9 mouse cellular contexts compared by ENCODE assay signal in the genomic region with DNA sequence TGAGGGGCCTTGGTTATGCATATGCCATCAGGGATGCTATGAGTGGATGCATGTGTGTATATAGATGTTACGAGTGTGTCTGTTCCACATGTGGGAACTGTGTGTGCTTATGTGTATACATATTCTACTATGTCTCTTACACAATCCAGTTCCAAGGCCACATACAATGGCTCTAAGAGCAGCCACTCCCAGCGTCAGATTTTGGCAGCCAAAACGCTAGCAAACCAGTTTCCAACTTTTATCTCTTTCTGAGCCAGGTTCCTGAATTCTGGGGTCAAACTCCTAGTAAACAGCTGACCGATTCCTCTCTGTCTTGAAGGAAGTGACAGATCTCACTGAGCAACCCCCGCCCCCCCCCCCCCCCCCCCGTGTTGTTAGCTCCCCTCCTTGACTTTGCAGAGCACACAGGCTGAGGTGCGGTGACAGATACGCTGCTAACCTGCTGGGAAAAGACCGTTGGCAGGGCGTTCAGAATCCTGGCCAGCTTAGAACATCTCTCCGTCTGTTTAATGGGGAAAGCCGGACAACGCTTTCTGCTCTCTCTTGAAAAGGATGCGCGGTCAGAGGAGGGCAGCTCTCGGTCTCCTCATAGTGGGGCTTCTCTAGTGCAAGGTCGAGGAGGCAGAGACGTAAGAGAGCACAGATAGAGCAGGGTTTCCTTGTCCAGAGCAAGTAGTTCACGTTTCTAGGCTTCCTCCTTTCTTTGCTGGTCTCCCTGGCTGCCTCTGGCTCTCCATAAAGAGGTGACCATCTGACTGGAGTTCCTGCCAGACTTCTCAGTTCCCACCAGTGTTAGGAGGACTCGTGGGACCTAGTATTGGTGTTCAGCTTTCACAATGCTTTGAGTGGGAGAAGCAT. TPM values are rescaled to one million over a fixed set of nuclear protein-coding genes. Genes with fewer than 3 reads are reported as not detected.
DNase-seq lines count a peak whose midpoint lies in the region; ATAC-seq lines count a peak whose summit lies in the region.
"Had no signal": no experiment of that assay in that cellular context is flagged by ENCODE, and none has a peak within 500 bp of the region (broad histone marks: within the 10 kb centered on the region; RNA-seq: fewer than 3 reads in every experiment).

No protein-coding gene starts in this region.

- H3K36me3 ChIP-seq in hindbrain, embryonic 12.5 days, result no peaks in the 10 kb centered on the region
- no peaks in the 10 kb centered on the region for H3K36me3 ChIP-seq in hindbrain, embryonic 14.5 days (replicated peaks; ENCODE audit: control insufficient read depth, insufficient read depth)
- no peaks in the 10 kb centered on the region for H3K36me3 ChIP-seq in heart, embryonic 10.5 days
- no peaks in the 10 kb centered on the region for H3K36me3 ChIP-seq in liver, embryonic 15.5 days (replicated peaks)
- H3K36me3 ChIP-seq: G1E had no signal

- WGBS in hindbrain, embryonic 12.5 days, result 46% methylated on average over 20 of the region's 20 CpGs
- 48% methylated on average over 19 of the region's 20 CpGs for WGBS in hindbrain, embryonic 14.5 days
- WGBS in heart, embryonic 10.5 days, result 22% methylated on average over 20 of the region's 20 CpGs
- WGBS in liver, embryonic 15.5 days (ENCODE audit: insufficient replicate concordance), result 8% methylated on average over 20 of the region's 20 CpGs

- no peaks in the 10 kb centered on the region for H3K27me3 ChIP-seq in hindbrain, embryonic 12.5 days
- no peaks in the 10 kb centered on the region for H3K27me3 ChIP-seq in hindbrain, embryonic 14.5 days (ENCODE audit: control insufficient read depth, insufficient read depth, low read length)
- H3K27me3 ChIP-seq in heart, embryonic 10.5 days (ENCODE audit: insufficient read depth, poor library complexity, severe bottlenecking), result no peaks in the 10 kb centered on the region
- no peaks in the 10 kb centered on the region for H3K27me3 ChIP-seq in liver, embryonic 15.5 days

- H3K9me3 ChIP-seq in hindbrain, embryonic 12.5 days (replicated peaks), result no peaks in the 10 kb centered on the region
- H3K9me3 ChIP-seq in hindbrain, embryonic 14.5 days (ENCODE audit: control insufficient read depth, low read length), result no peaks in the 10 kb centered on the region
- H3K9me3 ChIP-seq in heart, embryonic 10.5 days, result no peaks in the 10 kb centered on the region
- H3K9me3 ChIP-seq in liver, embryonic 15.5 days (replicated peaks), result no peaks in the 10 kb centered on the region

- no peak overlapping the region for H3K27ac ChIP-seq in hindbrain, embryonic 12.5 days
- no peak overlapping the region for H3K27ac ChIP-seq in hindbrain, embryonic 14.5 days
- H3K27ac ChIP-seq in heart, embryonic 10.5 days, result peak overlapping the region; percentile 88; the same call in 1 of the 2 replicates
- H3K27ac ChIP-seq in liver, embryonic 15.5 days (replicated peaks), result peak overlapping the region; percentile 86

- ATAC-seq in hindbrain, embryonic 12.5 days (ENCODE audit: low FRiP score), result no peak
- no peak for ATAC-seq in hindbrain, embryonic 14.5 days (ENCODE audit: low FRiP score)
- no peak for ATAC-seq in liver, embryonic 15.5 days (ENCODE audit: insufficient read depth)

- no peak for DNase-seq in hindbrain, embryonic 14.5 days (ENCODE audit: low spot score)
- peak; percentile 12 for DNase-seq in Muller cell, postnatal 12 days (ENCODE audit: inconsistent ontology term)
- no peak for DNase-seq in heart, embryonic 10.5 days (ENCODE audit: low spot score)
- DNase-seq in layer of hippocampus, adult 18-20 months (ENCODE audit: low spot score in 2 of 2), result no peak
- no peak for DNase-seq in frontal cortex, postnatal 36 days (ENCODE audit: low spot score in 2 of 2)
- no peak for DNase-seq in spleen, postnatal 4 days (ENCODE audit: low spot score in 2 of 2)

- no peak overlapping the region for H3K4me3 ChIP-seq in hindbrain, embryonic 12.5 days
- no peak overlapping the region for H3K4me3 ChIP-seq in hindbrain, embryonic 14.5 days (replicated peaks; ENCODE audit: low read length)
- H3K4me3 ChIP-seq in heart, embryonic 10.5 days, result peak overlapping the region; percentile 25; the same call in 1 of the 2 replicates
- H3K4me3 ChIP-seq in liver, embryonic 15.5 days (replicated peaks), result peak overlapping the region; percentile 56

- H3K4me1 ChIP-seq in hindbrain, embryonic 12.5 days, result peaks cover 18% of the 10 kb centered on the region
- no peaks in the 10 kb centered on the region for H3K4me1 ChIP-seq in hindbrain, embryonic 14.5 days (replicated peaks; ENCODE audit: control insufficient read depth, insufficient read depth, low read length)
- peaks cover 33% of the 10 kb centered on the region for H3K4me1 ChIP-seq in heart, embryonic 10.5 days
- H3K4me1 ChIP-seq in liver, embryonic 15.5 days (replicated peaks), result peaks cover 37% of the 10 kb centered on the region

- H3K4me2 ChIP-seq in hindbrain, embryonic 12.5 days (replicated peaks), result 0 out of 2 replicates have a peak overlapping the region, but pooled peaks have one; percentile 8
- H3K4me2 ChIP-seq in hindbrain, embryonic 14.5 days (replicated peaks), result no peak overlapping the region
- H3K4me2 ChIP-seq in liver, embryonic 15.5 days, result peak overlapping the region; percentile 82

- no peak overlapping the region for H3K9ac ChIP-seq in hindbrain, embryonic 12.5 days
- no peak overlapping the region for H3K9ac ChIP-seq in hindbrain, embryonic 14.5 days
- no peak overlapping the region for H3K9ac ChIP-seq in liver, embryonic 15.5 days

RNA-seq across cellular contexts. Expression of gene Alox5ap, which starts 17.3 kb away (rescaled TPM):
- 5.9 and 7.1 TPM in 2 replicates for polyA plus RNA-seq in hindbrain, embryonic 12.5 days (2016; fragmentation: Nextera tagmentation; extraction: Ambion mirVana)
- polyA plus RNA-seq in hindbrain, embryonic 14.5 days (2014; fragmentation: Nextera tagmentation; extraction: Ambion mirVana), result 9.5 and 14.8 TPM in 2 replicates
- 4.3 and 4.5 TPM in 2 replicates for polyA plus RNA-seq in heart, embryonic 10.5 days (2016; fragmentation: Nextera tagmentation; extraction: Ambion mirVana)
- polyA plus RNA-seq in liver, embryonic 15.5 days (2015; fragmentation: Nextera tagmentation; extraction: Ambion mirVana), result 47.2 and 48.4 TPM in 2 replicates
- total RNA-seq in layer of hippocampus, adult 18-20 months (2021), result 10 to 100 TPM; 11.5 to 12.0 TPM

Comparison
In these comparisons a context has a peak if more than half of its experiments do, and no peak if none do; other contexts are left out.
1. H3K27ac ChIP-seq: peak in heart, embryonic 10.5 days (single experiment) and liver, embryonic 15.5 days (single experiment); none in hindbrain, embryonic 12.5 days (single experiment) and hindbrain, embryonic 14.5 days (single experiment).
2. H3K4me3 ChIP-seq: peak in heart, embryonic 10.5 days (single experiment) and liver, embryonic 15.5 days (single experiment); none in hindbrain, embryonic 12.5 days (single experiment) and hindbrain, embryonic 14.5 days (single experiment).